Mouse (Mus musculus) ES-E14 (cell line): ENCODE measurements around the gene Acvrl1. TPM values are rescaled to one million over a fixed set of nuclear protein-coding genes. Genes with fewer than 3 reads are reported as not detected.
A peak's percentile ranks its signal among the peaks of the same experiment; 100 is the strongest.

Experiments used
- DNase-seq: peaks from one replicate; pipeline ENCODE4 v3.0.0-alpha.2; 2013; ENCODE audit warnings: low read depth, low spot score
- H3K27ac ChIP-seq: 2 replicates; pipeline ENCODE4 v1.5.1; 2012; ENCODE audit warnings: low read depth, mild to moderate bottlenecking, low read length, moderate library complexity, mixed read lengths; ENCODE audit not compliant: poor library complexity, insufficient read depth, severe bottlenecking
- H3K36me3 ChIP-seq: 2 replicates; pipeline ENCODE4 v1.6.1; 2012; ENCODE audit warnings: mild to moderate bottlenecking, low read length, moderate library complexity, mixed read lengths; ENCODE audit not compliant: control insufficient read depth, poor library complexity, insufficient read depth, severe bottlenecking
- H3K4me1 ChIP-seq, 2 experiments: fragments of 150-350 bp in 1 of 2; sonication (generic) in 1 of 2; 2 replicates each; pipeline ENCODE4 v1.6.1; 2012; ENCODE audit warnings: low read length in 2 of 2, mild to moderate bottlenecking in 1 of 2, mixed read lengths in 1 of 2; ENCODE audit not compliant: control insufficient read depth in 2 of 2, insufficient read depth in 2 of 2, poor library complexity in 1 of 2
- H3K4me3 ChIP-seq, 2 experiments: fragments of 150-350 bp in 1 of 2; sonication (generic) in 1 of 2; 2 replicates each; pipeline ENCODE4 v1.5.1; 2012; ENCODE audit warnings: low read length in 2 of 2, low read depth in 1 of 2, mild to moderate bottlenecking in 1 of 2, mixed read lengths in 1 of 2; ENCODE audit not compliant: insufficient read depth in 1 of 2, poor library complexity in 1 of 2, severe bottlenecking in 1 of 2
- H3K9ac ChIP-seq: 2 replicates; pipeline ENCODE4 v1.6.1; 2012; ENCODE audit warnings: low read depth, mild to moderate bottlenecking, low read length, mixed read lengths; ENCODE audit not compliant: poor library complexity, insufficient read depth, severe bottlenecking
- H3K9me3 ChIP-seq: fragments of 150-350 bp; sonication (generic); 2 replicates; pipeline ENCODE4 v1.6.1; 2012; ENCODE audit warnings: low read depth, mild to moderate bottlenecking, low read length; ENCODE audit not compliant: control insufficient read depth, insufficient read depth
- CHD2 ChIP-seq: IDR thresholded peaks from 2 replicates; pipeline ENCODE4 v1.6.1; 2014; ENCODE audit warnings: mild to moderate bottlenecking, low read depth, low read length, inconsistent platforms
- HCFC1 ChIP-seq: IDR thresholded peaks from 2 replicates; pipeline ENCODE4 v1.6.1; 2012; ENCODE audit warnings: low read length, inconsistent platforms, borderline replicate concordance; ENCODE audit not compliant: insufficient read depth
- MAFK ChIP-seq: IDR thresholded peaks from 2 replicates; pipeline ENCODE4 v1.6.1; 2014; ENCODE audit warnings: mild to moderate bottlenecking, low read depth, low read length, inconsistent platforms; ENCODE audit not compliant: insufficient read depth
- ZC3H11A ChIP-seq: IDR thresholded peaks from 2 replicates; pipeline ENCODE4 v1.6.1; 2012; ENCODE audit warnings: low read depth, mild to moderate bottlenecking, inconsistent platforms, low read length, borderline replicate concordance
- ZNF384 ChIP-seq: IDR thresholded peaks from 2 replicates; pipeline ENCODE4 v1.6.1; 2012; ENCODE audit warnings: low read depth, low read length, inconsistent platforms
- in situ Hi-C, 2 experiments: fragments of 600-800 bp; cut with MboI; formaldehyde crosslinking; loops; one replicate each; pipeline ENCODE4 v1.15.1; 2025; ENCODE audit warnings: low sequenced_read_pairs in 2 of 2, inconsistent platforms in 1 of 2; ENCODE audit not compliant: unreplicated experiment in 2 of 2
- total RNA-seq: library from RNA; depleted of rRNA; stranded (reverse); fragments of 300-350 nt; gene quantifications from 2 replicates; pipeline ENCODE4 v1.2.3, GENCODE M21; 2012

Gene Acvrl1
- total RNA-seq, 1 experiment, result 3.3 TPM

GRCm38 (mm10) chr15:101165658-101166437, 37.5 kb downstream of the Acvrl1 start:
- Histone ChIP-seq H3K36me3 (no peaks in the 10 kb centered on the region), H3K4me1 (peaks cover 12 to 16% of the 10 kb centered on the region in 2 experiments; a peak in 3 of 4 replicates), H3K4me3 (no peak overlapping the region), H3K9ac (no peak overlapping the region), H3K9me3 (no peaks in the 10 kb centered on the region), H3K27ac (no peak overlapping the region)
- TF ChIP-seq MAFK (no peak), ZC3H11A (no peak), CHD2 (no peak), HCFC1 (no peak), ZNF384 (no peak)
- no peak for DNase-seq
- in situ Hi-C loops, result no loop called here

- Histone ChIP-seq H3K36me3 (no peaks in the 10 kb centered on the region), H3K9ac (no peak overlapping the region), H3K4me3 (no peak overlapping the region), H3K4me1 (peaks cover 12 to 16% of the 10 kb centered on the region in 2 experiments; a peak in 3 of 4 replicates), H3K9me3 (no peaks in the 10 kb centered on the region), H3K27ac (no peak overlapping the region)
- in situ Hi-C loops, result no loop called here
- TF ChIP-seq ZNF384, result no peak
- no peak for TF ChIP-seq HCFC1
- no peak for TF ChIP-seq MAFK
- TF ChIP-seq CHD2, result no peak
- no peak for TF ChIP-seq ZC3H11A
- no peak for DNase-seq
These were observed 39.2 kb downstream of the Acvrl1 start for GRCm38 (mm10) chr15:101167553-101167952.

- Histone ChIP-seq H3K4me3 (no peak overlapping the region), H3K4me1 (peaks cover 5 to 9% of the 10 kb centered on the region in 2 experiments; a peak in 3 of 4 replicates), H3K9ac (no peak overlapping the region), H3K36me3 (no peaks in the 10 kb centered on the region), H3K9me3 (no peaks in the 10 kb centered on the region), H3K27ac (no peak overlapping the region)
- no peak for DNase-seq
- TF ChIP-seq ZC3H11A (no peak), HCFC1 (no peak), CHD2 (no peak), MAFK (no peak), ZNF384 (no peak)
- in situ Hi-C loops, result no loop called here
These were observed 41.6 kb downstream of the Acvrl1 start for GRCm38 (mm10) chr15:101169910-101170309.

- Histone ChIP-seq H3K4me3 (no peak overlapping the region), H3K27ac (no peak overlapping the region), H3K36me3 (no peaks in the 10 kb centered on the region), H3K4me1 (peaks cover 4 to 5% of the 10 kb centered on the region in 2 experiments; a peak in 1 of 4 replicates), H3K9ac (no peak overlapping the region), H3K9me3 (no peaks in the 10 kb centered on the region)
- DNase-seq, result no peak
- in situ Hi-C loops, result no loop called here
- TF ChIP-seq CHD2 (no peak), ZC3H11A (no peak), HCFC1 (no peak), ZNF384 (no peak), MAFK (no peak)
These were observed 42.2 kb downstream of the Acvrl1 start for GRCm38 (mm10) chr15:101170413-101170980.

GRCm38 (mm10) chr15:101171272-101171671, 43.0 kb downstream of the Acvrl1 start:
- H3K36me3 ChIP-seq, result no peaks in the 10 kb centered on the region
- no peak for TF ChIP-seq HCFC1
- TF ChIP-seq ZNF384, result 0 out of 2 replicates have a peak, but pooled peaks have one; percentile 9
- TF ChIP-seq MAFK, result no peak
- TF ChIP-seq CHD2, result no peak
- H3K9me3 ChIP-seq, result no peaks in the 10 kb centered on the region
- in situ Hi-C loops, result no loop called here
- H3K4me1 ChIP-seq, result peaks cover 4 to 6% of the 10 kb centered on the region in 2 experiments; a peak in 3 of 4 replicates
- no peak overlapping the region for H3K9ac ChIP-seq
- no peak overlapping the region for H3K4me3 ChIP-seq
- DNase-seq, result no peak
- no peak overlapping the region for H3K27ac ChIP-seq
